Mouse (Mus musculus) T-helper 17 cell (primary cell): ENCODE measurements around the gene Rnaseh2a.

Experiments used
- in situ Hi-C, 2 experiments: fragments of 300-600 bp; cut with MboI, MseI; formaldehyde crosslinking; loops; 1 replicate in 1 of 2; 2 replicates in 1 of 2; pipeline ENCODE4 v1.15.1; 2025; ENCODE audit warnings: high pct_unique_total_duplicates in 2 of 2

Gene Rnaseh2a

GRCm38 (mm10) chr8:84984294-84985048 lies 14.9 kb upstream of the Rnaseh2a start:
- in situ Hi-C loops, result no loop called here

- in situ Hi-C loops, result no loop called here
Measured at GRCm38 (mm10) chr8:84982499-84983011, 13.0 kb upstream of the Rnaseh2a start.

- in situ Hi-C loops, result no loop called here
Measured at GRCm38 (mm10) chr8:84981644-84982498, 12.3 kb upstream of the Rnaseh2a start.

- in situ Hi-C loops, result no loop called here
Measured at GRCm38 (mm10) chr8:84980622-84981358, 11.2 kb upstream of the Rnaseh2a start.

- in situ Hi-C loops, result loop anchor here (5.0 to 10.0 kb wide), 4 partner anchors 47 to 1725 kb away; partner anchors contain the start of genes Asna1 (in 1 of the 2), Ier2 (in 1 of the 2) and Trir (in 1 of the 2)
Measured at GRCm38 (mm10) chr8:84979599-84980421, 10.2 kb upstream of the Rnaseh2a start.

GRCm38 (mm10) chr8:84978248-84978940 lies 8.8 kb upstream of the Rnaseh2a start, which contains the start of gene Junb:
Gene Junb, minus strand, starts transcription at chr8:84978718.
- in situ Hi-C loops, result loop anchor here (5.0 to 10.0 kb wide), 4 partner anchors 49 to 1726 kb away; partner anchors contain the start of genes Asna1 (in 1 of the 2), Ier2 (in 1 of the 2) and Trir (in 1 of the 2)

- in situ Hi-C loops, result loop anchor here (5.0 to 10.0 kb wide), 4 partner anchors 50 to 1727 kb away; partner anchors contain the start of genes Asna1 (in 1 of the 2), Ier2 (in 1 of the 2) and Trir (in 1 of the 2)
Measured at GRCm38 (mm10) chr8:84977435-84978247, 8.1 kb upstream of the Rnaseh2a start.

- in situ Hi-C loops, result loop anchor here (5.0 to 10.0 kb wide), 4 partner anchors 50 to 1728 kb away; partner anchors contain the start of genes Asna1 (in 1 of the 2), Ier2 (in 1 of the 2) and Trir (in 1 of the 2)
Measured at GRCm38 (mm10) chr8:84976763-84977434, 7.3 kb upstream of the Rnaseh2a start.

GRCm38 (mm10) chr8:84976031-84976762 lies 6.6 kb upstream of the Rnaseh2a start:
- in situ Hi-C loops, result loop anchor here (5.0 to 10.0 kb wide), 4 partner anchors 51 to 1729 kb away; partner anchors contain the start of genes Asna1 (in 1 of the 2), Ier2 (in 1 of the 2) and Trir (in 1 of the 2)

GRCm38 (mm10) chr8:84975434-84975833 lies 5.9 kb upstream of the Rnaseh2a start:
- in situ Hi-C loops, result loop anchor here (5.0 to 10.0 kb wide), 4 partner anchors 52 to 1729 kb away; partner anchors contain the start of genes Asna1 (in 1 of the 2), Ier2 (in 1 of the 2) and Trir (in 1 of the 2)

- in situ Hi-C loops, result loop anchor here (5.0 to 10.0 kb wide), 5 partner anchors 33 to 1730 kb away; partner anchors contain the start of genes Asna1 (in 1 of the 2), Ier2 (in 1 of the 2) and Trir (in 1 of the 2)
Measured at GRCm38 (mm10) chr8:84974543-84975142, 5.1 kb upstream of the Rnaseh2a start.

GRCm38 (mm10) chr8:84973803-84974542 lies 4.4 kb upstream of the Rnaseh2a start:
- in situ Hi-C loops, result loop anchor here in 1 of 2 experiments (5.0 to 10.0 kb wide), 2 partner anchors 33 to 1731 kb away; no protein-coding TSS in a partner anchor

GRCm38 (mm10) chr8:84973079-84973478 lies 3.5 kb upstream of the Rnaseh2a start:
- in situ Hi-C loops, result loop anchor here in 1 of 2 experiments (5.0 to 10.0 kb wide), 2 partner anchors 34 to 1732 kb away; no protein-coding TSS in a partner anchor

GRCm38 (mm10) chr8:84970913-84971312 lies 1.3 kb upstream of the Rnaseh2a start:
- in situ Hi-C loops, result loop anchor here in 1 of 2 experiments (5.0 to 10.0 kb wide), 2 partner anchors 36 to 1734 kb away; no protein-coding TSS in a partner anchor

GRCm38 (mm10) chr8:84970135-84970790 lies 696 bp upstream of the Rnaseh2a start:
- in situ Hi-C loops, result loop anchor here in 1 of 2 experiments (5.0 to 10.0 kb wide), 2 partner anchors 37 to 1735 kb away; no protein-coding TSS in a partner anchor
